In the genomic region with DNA sequence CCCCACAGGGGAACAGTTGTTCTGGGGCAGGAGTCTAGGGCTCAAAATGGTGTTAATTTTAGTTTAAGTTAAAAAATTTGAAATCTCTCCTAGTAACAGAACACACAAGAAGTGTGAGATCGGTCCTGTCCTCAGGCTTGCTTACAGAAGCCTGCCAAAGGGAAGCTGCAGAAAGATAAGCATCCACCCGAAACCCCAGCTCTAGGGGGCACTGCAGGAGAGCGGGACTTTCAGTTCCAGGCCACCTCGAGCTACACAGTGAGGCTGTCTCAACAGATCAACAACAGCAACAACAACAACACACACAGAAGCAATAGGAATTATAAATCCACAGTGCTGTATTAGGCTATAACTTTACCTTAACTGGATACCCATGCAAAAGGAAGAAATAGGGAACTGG, we compare ENCODE assay signal across 12 mouse cellular contexts. TPM values are rescaled to one million over a fixed set of nuclear protein-coding genes. Genes with fewer than 3 reads are reported as not detected.
DNase-seq lines count a peak whose midpoint lies in the region; ATAC-seq and TF ChIP-seq lines count a peak whose summit lies in the region.
"Had no signal": no experiment of that assay in that cellular context is flagged by ENCODE, and none has a peak within 500 bp of the region (broad histone marks: within the 10 kb centered on the region; RNA-seq: fewer than 3 reads in every experiment).

No protein-coding gene starts in this region.

- no peak overlapping the region for H3K9ac ChIP-seq in forebrain, embryonic 11.5 days (ENCODE audit: low read length)
- H3K9ac ChIP-seq: forebrain, embryonic 12.5 days; hindbrain, embryonic 12.5 days; neural tube, embryonic 13.5 days had no signal

- no peaks in the 10 kb centered on the region for H3K27me3 ChIP-seq in forebrain, embryonic 11.5 days (ENCODE audit: control insufficient read depth, insufficient read depth, low read length)
- H3K27me3 ChIP-seq: forebrain, embryonic 12.5 days; hindbrain, embryonic 12.5 days; neural tube, embryonic 13.5 days had no signal

- no peak overlapping the region for H3K4me3 ChIP-seq in left cerebral cortex, adult 2 months
- H3K4me3 ChIP-seq in forebrain, embryonic 11.5 days (ENCODE audit: low read depth, low read length) = no peak overlapping the region
- H3K4me3 ChIP-seq: forebrain, embryonic 12.5 days; hindbrain, embryonic 12.5 days; neural tube, embryonic 13.5 days had no signal

- H3K4me2 ChIP-seq in forebrain, embryonic 11.5 days (ENCODE audit: low read depth, low read length, severe bottlenecking) = no peak overlapping the region
- H3K4me2 ChIP-seq: forebrain, embryonic 12.5 days; hindbrain, embryonic 12.5 days; midbrain, embryonic 11.5 days; neural tube, embryonic 13.5 days had no signal

- no peak overlapping the region for H3K27ac ChIP-seq in left cerebral cortex, adult 2 months
- no peak overlapping the region for H3K27ac ChIP-seq in forebrain, embryonic 11.5 days (ENCODE audit: low read depth, low read length)
- H3K27ac ChIP-seq: forebrain, embryonic 12.5 days; hindbrain, embryonic 12.5 days; neural tube, embryonic 13.5 days had no signal

- H3K9me3 ChIP-seq in forebrain, embryonic 11.5 days (ENCODE audit: control insufficient read depth, low read length) = no peaks in the 10 kb centered on the region
- H3K9me3 ChIP-seq: forebrain, embryonic 12.5 days; hindbrain, embryonic 12.5 days; neural tube, embryonic 13.5 days had no signal

- no peak for DNase-seq in left cerebral cortex, adult 2 months (ENCODE audit: extremely low spot score in 1 of 2, low spot score in 2 of 2)
- DNase-seq in left cerebral cortex, adult 8-10 months (ENCODE audit: low spot score in 2 of 2) = no peak
- peak; percentile 25 for DNase-seq in ZHBTc4 (ENCODE audit: low read depth, low spot score)
- DNase-seq in brain, adult 2 months (ENCODE audit: low read depth, low spot score) = peak; percentile 7
- DNase-seq in forebrain, embryonic 11.5 days (ENCODE audit: low spot score) = no peak
- DNase-seq in urinary bladder, postnatal 4 days (ENCODE audit: low spot score in 2 of 2) = no peak
- DNase-seq: right cerebral cortex, postnatal 14 days had no signal

- ATAC-seq in megakaryocyte-erythroid progenitor cell, adult 5-6 weeks (replicated peaks; ENCODE audit: low FRiP score, low TSS enrichment, poor library complexity, severe bottlenecking) = peak; percentile 53; the same call in 1 of the 2 replicates
- no peak for ATAC-seq in forebrain, embryonic 11.5 days (replicated peaks; ENCODE audit: low FRiP score)

- intact Hi-C loops in left cerebral cortex, adult 2 months (cut with DNase I) = loop anchor here (10.0 kb wide), 1 partner anchor 1423 kb away; no protein-coding TSS in a partner anchor

- H3K36me3 ChIP-seq in forebrain, embryonic 11.5 days (ENCODE audit: control insufficient read depth, insufficient read depth, low read length) = peaks cover 13% of the 10 kb centered on the region

- 86% methylated on average over 4 of the region's 4 CpGs for WGBS in forebrain, embryonic 11.5 days

- no peaks in the 10 kb centered on the region for H3K4me1 ChIP-seq in forebrain, embryonic 11.5 days (replicated peaks; ENCODE audit: control insufficient read depth, insufficient read depth, low read length)
- H3K4me1 ChIP-seq: forebrain, embryonic 12.5 days; hindbrain, embryonic 12.5 days; neural tube, embryonic 13.5 days had no signal

- TF ChIP-seq CTCF in left cerebral cortex, adult 2 months (IDR thresholded peaks at IDR 0.05) = peak; percentile 16

RNA-seq across cellular contexts. Expression of gene Ect2, which starts 35.5 kb away (rescaled TPM):
- 1 to 10 TPM in 1 of 2 experiments, under 1 TPM in 1; 0.79 to 1.4 TPM for total RNA-seq in left cerebral cortex, adult 2 months (2021)
- under 1 TPM; 0.50 to 0.99 (median 0.62) TPM for total RNA-seq in left cerebral cortex, adult 8-10 months (2022)
- total RNA-seq in megakaryocyte-erythroid progenitor cell, adult 5-6 weeks (2014; fragmentation: Nextera tagmentation) = 40.0 and 42.6 TPM in 2 replicates
- 39.2 and 42.0 TPM in 2 replicates for total RNA-seq in megakaryocyte-erythroid progenitor cell, adult 5-6 weeks (2017)
- polyA plus RNA-seq in forebrain, embryonic 11.5 days (2014; fragmentation: Nextera tagmentation; extraction: Ambion mirVana) = 124 and 136 TPM in 2 replicates

Comparison
In these comparisons a context has a peak if more than half of its experiments do, and no peak if none do; other contexts are left out.
1. DNase-seq: peak in ZHBTc4 (single experiment) and brain, adult 2 months (single experiment); none in left cerebral cortex, adult 2 months (0 of 2), left cerebral cortex, adult 8-10 months (0 of 2), forebrain, embryonic 11.5 days (single experiment) and urinary bladder, postnatal 4 days (0 of 2).
2. RNA of gene Ect2, which starts 35.5 kb away (total RNA-seq): 39.2 to 42.6 TPM in megakaryocyte-erythroid progenitor cell, adult 5-6 weeks; 0.79 to 1.4 TPM in left cerebral cortex, adult 2 months and 0.50 to 0.99 TPM in left cerebral cortex, adult 8-10 months; every median in the first group is over 10 times any median in the second.